Mouse (Mus musculus) kidney, adult 2 months (tissue): ENCODE data around the gene Plekhg2. TPM values are rescaled to one million over a fixed set of nuclear protein-coding genes. Genes with fewer than 3 reads are reported as not detected.

Experiments
- DNase-seq: peaks from one replicate; pipeline ENCODE4 v3.0.0; 2021
- H3K27ac ChIP-seq: fragments of 200-500 bp; 2 replicates; pipeline ENCODE4 v1.5.1; 2012; ENCODE audit warnings: low read depth, low read length, control low read depth, inconsistent platforms; ENCODE audit not compliant: insufficient read depth
- H3K27me3 ChIP-seq: fragments of 200-500 bp; replicated peaks from 2 replicates; pipeline ENCODE4 v1.6.1; 2012; ENCODE audit warnings: mild to moderate bottlenecking, moderate library complexity, low read length, inconsistent platforms; ENCODE audit not compliant: control insufficient read depth, insufficient read depth
- H3K36me3 ChIP-seq: fragments of 200-500 bp; 2 replicates; pipeline ENCODE4 v1.6.1; 2012; ENCODE audit warnings: mild to moderate bottlenecking, moderate library complexity, low read length, inconsistent platforms; ENCODE audit not compliant: control insufficient read depth, insufficient read depth
- H3K4me1 ChIP-seq: fragments of 200-500 bp; 2 replicates; pipeline ENCODE4 v1.6.1; 2011; ENCODE audit warnings: low read length; ENCODE audit not compliant: control insufficient read depth, insufficient read depth
- H3K4me3 ChIP-seq: fragments of 200-500 bp; 2 replicates; pipeline ENCODE4 v1.5.1; 2011; ENCODE audit warnings: mild to moderate bottlenecking, low read depth, low read length, control low read depth; ENCODE audit not compliant: insufficient read depth
- CTCF ChIP-seq: fragments of 200-500 bp; conservative IDR thresholded peaks from 2 replicates; pipeline ENCODE4 v1.5.1; 2011; ENCODE audit warnings: low read depth, mild to moderate bottlenecking, control low read depth, low read length, moderate library complexity, mixed read lengths; ENCODE audit not compliant: insufficient read depth, insufficient read length
- POLR2A ChIP-seq: fragments of 200-500 bp; IDR thresholded peaks from one replicate; pipeline ENCODE4 v1.6.1; 2011; ENCODE audit warnings: low read depth, low read length, control low read depth
- WGBS: fragments of 180-500 bp; shearing (Covaris S2); methylation state at CpG from one replicate; pipeline ENCODE4 v1.1.7; 2018; 5-methylcytosine and 5-hydroxymethylcytosine counted together
- polyA plus RNA-seq: library from polyadenylated mRNA; depleted of rRNA; stranded (reverse); fragments of >200 nt; gene quantifications from 2 replicates; pipeline ENCODE4 v1.2.3, GENCODE M21; 2012

The Plekhg2 gene
- polyA plus RNA-seq, 1 experiment: 14.6 TPM

- no peaks in the 10 kb centered on the region for H3K27me3 ChIP-seq
- H3K27ac ChIP-seq: no peak overlapping the region
- no peak for DNase-seq
- no peaks in the 10 kb centered on the region for H3K36me3 ChIP-seq
- whole genome bisulfite sequencing: 89% methylated on average over 6 of the region's 6 CpGs
- TF ChIP-seq CTCF: no peak
- no peak for TF ChIP-seq POLR2A
- no peak overlapping the region for H3K4me3 ChIP-seq
- peaks cover 30% of the 10 kb centered on the region for H3K4me1 ChIP-seq
Measured at GRCm38 (mm10) chr7:28384162-28384561, 11.8 kb upstream of the Plekhg2 start.

GRCm38 (mm10) chr7:28383606-28384005 lies 11.2 kb upstream of the Plekhg2 start:
- Histone ChIP-seq H3K4me3 (no peak overlapping the region), H3K27ac (peak overlapping the region; percentile 89), H3K36me3 (no peaks in the 10 kb centered on the region), H3K27me3 (no peaks in the 10 kb centered on the region), H3K4me1 (peaks cover 30% of the 10 kb centered on the region)
- TF ChIP-seq POLR2A (no peak), CTCF (no peak)
- no peak for DNase-seq
- 68% methylated on average over 4 of the region's 4 CpGs for WGBS

GRCm38 (mm10) chr7:28382981-28383396 lies 10.6 kb upstream of the Plekhg2 start:
- Histone ChIP-seq H3K36me3 (no peaks in the 10 kb centered on the region; the same call in 1 of the 2 replicates), H3K4me1 (peaks cover 30% of the 10 kb centered on the region), H3K4me3 (no peak overlapping the region), H3K27me3 (no peaks in the 10 kb centered on the region), H3K27ac (peak overlapping the region; percentile 89)
- TF ChIP-seq POLR2A (peak; percentile 34), CTCF (no peak)
- DNase-seq: peak; percentile 80
- WGBS: 24% methylated on average over 11 of the region's 11 CpGs

DNA sequence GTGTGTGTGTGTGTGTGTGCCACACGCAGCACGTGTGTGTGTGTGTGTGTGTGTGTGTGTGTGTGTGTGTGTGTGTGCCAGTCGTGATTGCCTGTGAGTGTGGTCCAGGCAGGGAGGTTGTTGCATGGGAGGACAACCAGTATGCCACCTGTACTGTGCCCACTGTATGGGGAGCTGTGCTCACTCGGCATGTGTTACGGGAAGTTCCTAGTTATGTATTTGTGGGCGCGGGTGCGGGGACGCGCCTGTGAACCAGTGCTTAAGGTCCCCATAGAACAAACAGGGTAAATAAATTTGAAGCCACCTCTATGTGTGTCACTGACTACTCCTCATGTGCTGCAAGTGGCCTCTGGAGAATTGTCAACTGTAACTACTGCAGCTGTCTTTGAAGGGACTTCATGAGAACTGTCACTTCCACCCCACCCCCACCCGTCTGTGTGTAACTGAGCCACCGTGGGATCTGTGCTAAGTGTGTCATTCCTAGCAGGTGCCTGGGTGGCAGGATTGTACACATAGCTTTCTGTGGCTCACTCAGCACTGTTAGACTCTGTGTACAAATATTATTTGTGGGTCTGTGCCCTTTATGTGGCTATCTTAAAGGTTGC lies 10.1 kb upstream of the Plekhg2 start:
- 15% methylated on average over 10 of the region's 12 CpGs for WGBS
- peak overlapping the region; percentile 3; the same call in 1 of the 2 replicates for H3K4me3 ChIP-seq
- no peak for TF ChIP-seq CTCF
- TF ChIP-seq POLR2A: no peak
- H3K4me1 ChIP-seq: peaks cover 30% of the 10 kb centered on the region
- peak overlapping the region; percentile 89 for H3K27ac ChIP-seq
- no peak for DNase-seq
- H3K36me3 ChIP-seq: peaks cover 5% of the 10 kb centered on the region
- H3K27me3 ChIP-seq: no peaks in the 10 kb centered on the region

GRCm38 (mm10) chr7:28381938-28382337 lies 9.5 kb upstream of the Plekhg2 start:
- TF ChIP-seq POLR2A: no peak
- no peak for TF ChIP-seq CTCF
- peaks cover 8% of the 10 kb centered on the region for H3K36me3 ChIP-seq
- 1% methylated on average over 20 of the region's 20 CpGs for WGBS
- DNase-seq: peak; percentile 95
- H3K4me3 ChIP-seq: peak overlapping the region; percentile 43
- peak overlapping the region; percentile 99 for H3K27ac ChIP-seq
- H3K4me1 ChIP-seq: peaks cover 33% of the 10 kb centered on the region
- H3K27me3 ChIP-seq: no peaks in the 10 kb centered on the region

DNA sequence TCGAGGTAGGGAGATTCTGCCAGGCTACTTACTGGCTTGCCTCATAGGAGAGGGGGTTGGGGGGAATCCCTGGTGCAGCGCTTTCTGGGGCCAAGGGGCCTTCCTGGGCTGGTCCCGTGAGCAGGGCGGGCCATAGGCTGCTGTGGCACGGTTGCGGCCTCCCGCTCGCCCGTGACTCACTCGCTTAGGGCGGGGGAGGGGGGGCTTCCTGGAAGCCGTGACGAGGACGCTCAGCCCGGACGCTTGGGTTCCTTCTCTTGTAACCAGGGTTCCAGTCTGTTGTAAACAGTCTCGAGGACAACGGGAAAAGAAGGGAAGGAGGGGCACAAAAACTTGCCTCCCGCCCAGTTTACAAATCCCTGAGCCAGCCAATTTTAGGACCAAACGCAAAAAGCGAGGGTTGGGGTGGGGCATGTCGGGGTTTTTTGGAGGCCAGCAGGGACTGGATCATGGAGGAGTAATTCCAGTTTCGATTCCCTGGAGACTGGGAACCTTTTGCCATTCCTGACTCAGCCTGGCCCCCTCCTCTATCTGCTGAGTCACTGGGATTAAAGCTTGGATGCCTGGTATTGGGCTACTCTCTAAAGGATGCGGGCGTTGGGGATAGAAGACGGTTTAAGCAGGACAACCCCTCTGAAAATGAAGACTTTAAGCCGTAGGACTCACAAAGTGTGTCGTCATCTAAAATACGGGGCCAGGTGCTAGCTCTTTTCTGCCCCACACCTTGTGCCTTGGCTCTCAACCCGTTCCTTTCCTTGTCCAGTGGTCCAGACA lies 8.8 kb upstream of the Plekhg2 start:
- peaks cover 30% of the 10 kb centered on the region for H3K4me1 ChIP-seq
- DNase-seq: peak; percentile 87
- H3K27me3 ChIP-seq: no peaks in the 10 kb centered on the region
- H3K27ac ChIP-seq: peak overlapping the region; percentile 99
- 9% methylated on average over 30 of the region's 30 CpGs for WGBS
- H3K4me3 ChIP-seq: peak overlapping the region; percentile 43
- no peak for TF ChIP-seq CTCF
- TF ChIP-seq POLR2A: no peak
- peaks cover 8% of the 10 kb centered on the region for H3K36me3 ChIP-seq
